ENCODE assay signal across 8 mouse cellular contexts in the genomic region with DNA sequence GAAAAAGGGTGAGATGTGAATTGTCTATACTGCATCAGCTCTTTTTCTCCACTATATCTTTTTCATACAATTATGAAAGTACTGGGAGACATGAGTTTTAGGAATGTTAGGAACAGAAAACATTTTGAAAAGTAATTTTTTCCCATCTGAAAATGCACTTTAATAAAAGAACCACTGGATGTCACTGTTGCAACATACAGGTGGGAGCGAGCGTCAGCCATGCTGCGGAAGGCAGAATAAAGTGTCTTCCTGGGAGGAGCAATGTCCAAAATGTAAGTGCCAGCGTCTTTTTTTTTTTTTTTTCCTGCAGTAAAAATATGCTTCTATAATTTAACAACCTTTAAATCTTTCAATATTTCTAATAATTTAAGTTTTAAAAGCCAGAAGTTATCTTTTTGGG.
A peak's percentile ranks its signal among the peaks of the same experiment; 100 is the strongest.
DNase-seq lines count a peak whose midpoint lies in the region; TF ChIP-seq lines count a peak whose summit lies in the region.

No protein-coding gene starts in this region.

- TF ChIP-seq CTCF in cerebellum, adult 2 months (IDR thresholded peaks at IDR 0.05; ENCODE audit: borderline replicate concordance, insufficient read depth, low read depth, low read length), result peak; percentile 68

- H3K27me3 ChIP-seq in cerebellum, adult 2 months (ENCODE audit: control insufficient read depth, insufficient read depth, low read length), result no peaks in the 10 kb centered on the region

- no peak for TF ChIP-seq POLR2A in cerebellum, adult 2 months (IDR thresholded peaks at IDR 0.05; ENCODE audit: borderline replicate concordance, insufficient read depth, low read length)

- 7% methylated on average over 4 of the region's 4 CpGs for WGBS in cerebellum, adult 2 months

- no peak overlapping the region for H3K27ac ChIP-seq in cerebellum, adult 2 months (ENCODE audit: insufficient read depth, low read length)

- no peaks in the 10 kb centered on the region for H3K4me1 ChIP-seq in cerebellum, adult 2 months (ENCODE audit: control insufficient read depth, insufficient read depth, low read length)

- no peak overlapping the region for H3K4me3 ChIP-seq in cerebellum, adult 2 months (replicated peaks; ENCODE audit: insufficient read depth, low read depth, low read length)

- DNase-seq in cerebellum, adult 2 months, result peak; percentile 15 to 26
- DNase-seq in cerebellum, adult 11-12 months, result no peak
- peak; percentile 3 for DNase-seq in left cerebral cortex, adult 11 months (ENCODE audit: low spot score)
- DNase-seq in left cerebral cortex, adult 9 months (ENCODE audit: low spot score in 2 of 2), result no peak
- DNase-seq in ES-CJ7 (ENCODE audit: low read depth, low spot score), result peak; percentile 51
- DNase-seq in fibroblast of lung, adult 2 months (ENCODE audit: low read depth), result peak; percentile 12
- DNase-seq in right cerebral cortex, postnatal 10 days (ENCODE audit: low spot score in 2 of 2), result peak; percentile 39 to 42
- DNase-seq in spleen, postnatal 14 days (ENCODE audit: low spot score in 2 of 2), result no peak

Comparison
In these comparisons a context has a peak if more than half of its experiments do, and no peak if none do; other contexts are left out.
1. DNase-seq: peak in cerebellum, adult 2 months (2 of 2), left cerebral cortex, adult 11 months (single experiment), ES-CJ7 (single experiment), fibroblast of lung, adult 2 months (single experiment) and right cerebral cortex, postnatal 10 days (2 of 2); none in cerebellum, adult 11-12 months (single experiment), left cerebral cortex, adult 9 months (0 of 2) and spleen, postnatal 14 days (0 of 2).